Mouse (Mus musculus): ENCODE results near the gene Ybx3. TPM values are rescaled to one million over a fixed set of nuclear protein-coding genes. Genes with fewer than 3 reads are reported as not detected.

Gene Ybx3
- polyA plus RNA-seq, 1 experiment from 2014 or later: 33.9 TPM

DNA sequence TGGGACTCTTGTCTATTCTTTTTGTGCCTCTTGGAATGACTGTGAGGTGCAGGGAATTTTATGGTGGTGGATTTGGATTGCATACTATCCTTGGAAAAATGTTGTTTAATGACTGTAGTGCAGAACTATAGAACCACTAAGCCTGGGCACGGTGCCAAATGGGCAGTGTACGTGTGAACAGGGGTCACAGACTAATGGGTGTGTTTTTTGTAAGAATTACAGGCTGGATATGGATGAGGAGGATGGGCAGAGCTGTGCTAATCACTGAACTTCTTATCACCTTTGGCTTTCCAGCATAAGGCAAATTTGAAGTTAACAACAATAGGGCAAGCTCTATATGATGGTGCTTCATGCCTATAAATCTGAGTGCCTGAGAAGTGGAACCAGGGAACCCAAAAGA, 14.8 kb upstream of the Ybx3 start:
- 80% methylated on average over 2 of the region's 2 CpGs for WGBS
- Histone ChIP-seq H3K9me3 (replicated peaks) (no peaks in the 10 kb centered on the region), H3K4me3 (no peak overlapping the region), H3K36me3 (no peaks in the 10 kb centered on the region), H3K4me1 (no peaks in the 10 kb centered on the region), H3K27me3 (ENCODE audit: low read depth, poor library complexity, severe bottlenecking) (no peaks in the 10 kb centered on the region), H3K27ac (no peak overlapping the region)
- DNase-seq (ENCODE audit: low spot score): no peak

DNA sequence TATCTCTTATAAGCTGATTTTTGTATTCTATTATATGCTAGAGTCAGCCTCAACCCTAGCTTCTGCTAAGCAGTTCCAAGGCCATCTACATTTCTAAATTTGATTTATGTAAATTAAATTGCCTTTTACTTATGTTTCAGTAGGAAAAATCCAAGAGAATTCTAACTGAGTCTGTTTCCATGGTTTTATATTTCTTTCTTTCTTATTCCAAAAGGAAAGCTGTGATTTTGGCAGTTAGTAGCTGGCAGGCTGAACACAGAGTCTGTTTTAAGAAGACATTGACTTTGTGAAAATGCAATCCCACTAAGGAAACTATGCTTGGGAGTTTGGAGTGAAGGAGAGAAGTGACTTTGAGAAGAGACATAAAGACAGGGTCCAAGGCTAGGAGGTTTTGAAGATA, 14.3 kb upstream of the Ybx3 start:
- DNase-seq (ENCODE audit: low spot score): no peak
- Histone ChIP-seq H3K9me3 (replicated peaks) (no peaks in the 10 kb centered on the region), H3K4me1 (no peaks in the 10 kb centered on the region), H3K27ac (no peak overlapping the region), H3K36me3 (no peaks in the 10 kb centered on the region), H3K4me3 (no peak overlapping the region), H3K27me3 (ENCODE audit: low read depth, poor library complexity, severe bottlenecking) (no peaks in the 10 kb centered on the region)

DNA sequence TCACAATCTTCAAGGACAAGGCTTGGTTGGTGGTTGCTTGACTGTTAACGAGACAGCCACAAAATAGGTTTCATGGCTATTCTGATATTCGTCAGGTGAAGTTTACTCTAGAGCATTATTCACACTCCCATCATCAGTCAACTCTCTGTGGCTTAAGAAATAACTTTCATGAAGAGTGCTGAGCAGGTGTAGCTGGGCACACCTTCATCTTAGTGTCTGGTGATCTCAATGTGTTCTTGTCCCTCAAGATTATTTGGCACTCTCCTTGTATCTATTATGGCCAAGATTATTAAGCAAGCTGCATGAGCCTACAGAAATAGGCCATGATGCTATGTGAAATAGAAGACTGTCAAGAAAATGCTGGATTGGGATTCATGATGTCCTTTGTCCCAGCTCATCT, 13.0 kb upstream of the Ybx3 start:
- H3K27ac ChIP-seq: no peak overlapping the region
- no peaks in the 10 kb centered on the region for H3K36me3 ChIP-seq
- no peak for DNase-seq (ENCODE audit: low spot score)
- no peaks in the 10 kb centered on the region for H3K4me1 ChIP-seq
- H3K9me3 ChIP-seq (replicated peaks): no peaks in the 10 kb centered on the region
- 87% methylated on average over 2 of the region's 2 CpGs for WGBS
- H3K4me3 ChIP-seq: no peak overlapping the region
- no peaks in the 10 kb centered on the region for H3K27me3 ChIP-seq (ENCODE audit: low read depth, poor library complexity, severe bottlenecking)

DNA sequence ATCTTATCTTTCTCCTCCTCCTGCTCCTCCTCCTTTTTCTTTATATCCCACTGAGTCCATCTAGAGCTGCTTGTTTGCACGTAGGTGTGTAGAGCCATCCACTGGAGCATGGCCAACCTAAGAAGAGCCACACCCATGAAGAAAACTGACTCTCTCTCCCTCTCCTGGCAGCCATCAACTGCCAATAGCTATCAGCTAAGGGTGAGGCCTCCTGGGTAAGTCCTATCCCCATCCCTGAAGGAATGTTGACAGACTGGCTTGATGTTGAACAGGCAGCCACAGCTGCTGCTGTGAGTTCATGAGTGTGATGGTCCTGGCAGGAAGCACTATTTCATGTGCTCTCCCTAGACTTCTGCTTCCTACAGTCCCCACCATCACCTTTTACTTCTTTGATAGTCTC, 8.4 kb upstream of the Ybx3 start:
- no peaks in the 10 kb centered on the region for H3K27me3 ChIP-seq (ENCODE audit: low read depth, poor library complexity, severe bottlenecking)
- DNase-seq (ENCODE audit: low spot score): no peak
- no peaks in the 10 kb centered on the region for H3K36me3 ChIP-seq
- H3K9me3 ChIP-seq (replicated peaks): no peaks in the 10 kb centered on the region
- no peak overlapping the region for H3K4me3 ChIP-seq
- H3K4me1 ChIP-seq: no peaks in the 10 kb centered on the region
- H3K27ac ChIP-seq: no peak overlapping the region
- 64% methylated on average over 1 of the region's 1 CpGs for WGBS

DNA sequence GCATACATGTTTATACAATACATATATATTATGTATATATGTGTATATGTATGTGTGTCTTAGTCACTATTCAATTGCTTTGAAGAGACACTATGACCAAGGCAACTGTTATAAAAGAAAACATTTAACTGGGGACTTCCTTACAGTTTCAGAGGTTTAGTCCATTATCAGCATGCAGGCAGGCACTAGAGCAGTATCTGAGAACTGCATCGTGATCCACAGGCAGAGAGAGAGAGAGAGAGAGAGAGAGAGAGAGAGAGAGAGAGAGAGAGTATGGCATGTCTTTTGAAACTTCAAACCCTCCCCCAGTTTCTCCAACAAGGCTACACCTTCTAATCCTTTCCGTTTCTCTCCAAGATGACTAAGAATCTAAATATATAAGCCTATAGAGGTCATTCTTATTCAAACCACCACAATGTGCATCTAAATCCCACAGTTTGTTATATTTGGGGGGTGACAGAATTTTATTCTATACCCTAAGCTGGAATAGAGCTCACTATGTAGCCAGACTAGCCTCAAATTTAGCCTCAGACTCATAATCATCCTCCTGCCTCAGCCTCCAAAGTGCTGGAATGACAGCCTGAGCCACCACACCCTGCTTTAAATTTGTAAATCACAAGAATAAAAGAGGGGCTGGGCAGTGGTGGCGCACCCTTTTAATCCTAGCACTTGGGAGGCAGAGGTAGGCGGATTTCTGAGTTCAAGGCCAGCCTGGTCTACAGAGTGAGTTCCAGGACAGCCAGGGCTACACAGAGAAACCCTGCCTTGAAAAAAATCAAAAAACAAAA, 5.8 kb upstream of the Ybx3 start:
- no peak overlapping the region for H3K27ac ChIP-seq
- 84% methylated on average over 4 of the region's 4 CpGs for WGBS
- H3K9me3 ChIP-seq (replicated peaks): no peaks in the 10 kb centered on the region
- H3K27me3 ChIP-seq (ENCODE audit: low read depth, poor library complexity, severe bottlenecking): peaks cover 7% of the 10 kb centered on the region; the same call in 1 of the 2 replicates
- no peaks in the 10 kb centered on the region for H3K36me3 ChIP-seq
- no peak for DNase-seq (ENCODE audit: low spot score)
- no peaks in the 10 kb centered on the region for H3K4me1 ChIP-seq
- no peak overlapping the region for H3K4me3 ChIP-seq

DNA sequence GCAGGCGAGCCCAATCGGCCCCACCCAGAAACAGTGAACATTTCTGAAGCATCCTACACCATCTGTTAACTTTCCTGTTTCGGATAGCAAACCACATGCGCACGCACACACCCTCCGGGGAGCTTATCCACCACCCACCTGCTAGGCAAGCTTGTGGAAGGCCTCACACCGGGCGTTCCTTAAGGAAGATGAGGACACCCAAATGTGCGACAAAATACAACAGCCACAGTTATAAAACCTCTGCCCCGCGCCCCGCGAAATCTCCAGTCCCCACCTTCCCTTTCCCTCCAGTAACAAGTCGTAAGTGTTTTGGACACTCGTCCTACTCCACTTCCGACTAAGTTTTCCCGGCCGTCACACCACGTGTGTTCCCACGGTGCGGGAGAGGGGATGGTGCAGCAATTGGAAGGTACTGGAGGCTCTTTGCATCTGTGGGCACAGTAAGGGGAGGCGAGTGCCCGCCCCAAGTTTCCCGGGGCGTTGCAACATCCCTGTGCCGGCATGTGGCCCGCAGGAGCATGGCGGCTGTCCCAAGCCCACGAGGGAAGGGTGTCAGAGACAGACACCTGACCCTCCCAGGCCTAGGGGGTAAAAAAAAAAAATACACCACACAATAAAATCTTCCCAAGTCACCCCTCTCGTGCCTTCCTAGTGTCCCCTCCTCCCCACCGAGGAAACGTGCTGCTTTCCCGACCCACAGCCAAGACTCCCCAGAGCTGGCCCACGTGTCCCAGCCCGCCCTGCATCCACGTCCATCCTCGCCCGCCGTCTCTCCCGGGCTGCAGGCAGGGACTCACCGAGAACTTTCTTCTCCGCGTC, 846 bp downstream of the Ybx3 start:
- peak; percentile 61 for DNase-seq (ENCODE audit: low spot score)
- Histone ChIP-seq H3K27ac (peak overlapping the region; percentile 93), H3K4me1 (peaks cover 25% of the 10 kb centered on the region), H3K4me3 (peak overlapping the region; percentile 84), H3K36me3 (no peaks in the 10 kb centered on the region), H3K9me3 (replicated peaks) (no peaks in the 10 kb centered on the region), H3K27me3 (ENCODE audit: low read depth, poor library complexity, severe bottlenecking) (peaks cover 7% of the 10 kb centered on the region; the same call in 1 of the 2 replicates)
- WGBS: under 1% methylated on average over 43 of the region's 43 CpGs

DNA sequence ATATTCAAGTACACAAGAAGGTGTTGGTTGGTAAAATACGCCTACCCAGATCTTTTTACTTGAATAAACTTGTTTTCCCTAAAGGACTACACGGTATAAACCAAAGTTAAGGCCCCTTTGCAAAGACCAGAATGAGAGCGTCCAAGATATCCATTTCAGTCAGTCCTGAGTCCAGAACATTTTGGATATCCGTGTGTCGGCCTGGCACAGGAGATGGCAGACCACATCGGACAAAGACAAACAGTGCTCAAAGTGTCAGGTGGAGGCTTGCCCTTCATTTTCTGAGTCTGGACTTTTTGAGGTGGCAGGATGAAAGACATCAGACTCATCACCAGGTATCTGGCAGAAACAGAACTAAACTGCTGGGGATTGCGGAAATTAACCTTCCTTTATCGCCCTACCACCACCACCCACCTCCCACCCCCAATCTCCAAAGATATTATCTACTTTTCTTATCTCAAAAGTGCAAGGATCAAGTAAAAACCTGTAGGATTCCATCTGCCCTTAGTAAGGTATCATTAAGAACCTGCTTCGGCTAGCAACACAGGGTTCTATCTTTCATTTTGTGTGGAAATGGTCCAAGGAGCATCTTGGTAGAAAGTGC, 1.8 kb downstream of the Ybx3 start:
- Histone ChIP-seq H3K4me3 (peak overlapping the region; percentile 84), H3K27me3 (ENCODE audit: low read depth, poor library complexity, severe bottlenecking) (peaks cover 7% of the 10 kb centered on the region; the same call in 1 of the 2 replicates), H3K27ac (no peak overlapping the region), H3K4me1 (peaks cover 29% of the 10 kb centered on the region), H3K9me3 (replicated peaks) (no peaks in the 10 kb centered on the region), H3K36me3 (peaks cover 6% of the 10 kb centered on the region; the same call in 1 of the 2 replicates)
- DNase-seq (ENCODE audit: low spot score): no peak
- WGBS: 56% methylated on average over 9 of the region's 9 CpGs

DNA sequence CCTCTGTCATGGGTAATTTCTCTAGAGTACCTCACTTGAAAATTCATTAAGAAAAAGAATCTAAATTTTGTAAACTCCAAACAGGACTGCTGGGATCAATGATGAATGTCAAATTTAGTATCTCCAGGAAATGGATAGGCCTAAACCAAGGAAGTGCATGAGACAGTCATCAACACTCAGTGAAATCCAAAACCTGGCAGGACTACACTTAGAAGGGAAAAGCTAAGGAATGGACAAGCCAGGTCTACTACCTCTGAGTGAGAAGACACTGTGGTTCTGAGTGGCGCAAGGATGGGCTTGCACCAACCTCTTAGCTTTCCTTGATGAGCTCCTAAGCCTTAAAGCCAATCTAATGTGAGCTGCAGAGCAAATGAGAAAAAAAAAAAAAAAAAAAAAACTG, 2.8 kb downstream of the Ybx3 start:
- no peak overlapping the region for H3K27ac ChIP-seq
- H3K4me1 ChIP-seq: peaks cover 29% of the 10 kb centered on the region
- H3K27me3 ChIP-seq (ENCODE audit: low read depth, poor library complexity, severe bottlenecking): peaks cover 7% of the 10 kb centered on the region; the same call in 1 of the 2 replicates
- no peak overlapping the region for H3K4me3 ChIP-seq
- peaks cover 16% of the 10 kb centered on the region for H3K36me3 ChIP-seq
- DNase-seq (ENCODE audit: low spot score): no peak
- no peaks in the 10 kb centered on the region for H3K9me3 ChIP-seq (replicated peaks)
- 97% methylated on average over 1 of the region's 1 CpGs for WGBS

DNA sequence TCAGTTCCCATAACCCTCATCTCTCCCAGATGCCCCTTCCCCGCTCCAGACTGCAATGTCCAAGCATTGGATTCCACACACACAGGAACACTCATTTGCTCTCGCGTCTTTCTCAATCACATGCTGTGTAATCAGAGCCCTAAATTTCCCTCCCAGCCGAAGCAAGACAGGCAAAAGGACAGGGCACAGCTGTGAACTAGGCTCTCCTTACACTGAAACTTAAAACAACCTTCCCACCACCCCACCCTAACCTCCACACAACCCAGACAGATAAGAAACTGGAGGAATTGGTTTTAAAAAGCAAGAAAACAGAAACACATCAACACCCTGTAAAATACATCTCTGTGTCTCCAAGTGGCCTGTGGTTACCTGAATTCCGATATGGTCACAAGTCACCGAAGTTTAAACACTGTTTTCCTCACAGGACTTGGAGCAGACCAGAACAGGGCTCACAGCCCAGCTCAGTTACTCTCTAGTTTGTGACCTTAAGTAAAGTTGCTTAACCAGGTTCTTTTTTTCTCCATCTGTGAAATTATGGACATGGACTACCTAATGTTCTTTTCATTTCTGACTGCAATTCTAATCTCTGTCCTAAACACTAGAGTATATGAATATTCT, 4.5 kb downstream of the Ybx3 start:
- no peak for DNase-seq (ENCODE audit: low spot score)
- peaks cover 33% of the 10 kb centered on the region for H3K36me3 ChIP-seq
- H3K4me1 ChIP-seq: peaks cover 29% of the 10 kb centered on the region
- 55% methylated on average over 6 of the region's 6 CpGs for WGBS
- H3K4me3 ChIP-seq: no peak overlapping the region
- no peaks in the 10 kb centered on the region for H3K27me3 ChIP-seq (ENCODE audit: low read depth, poor library complexity, severe bottlenecking)
- no peak overlapping the region for H3K27ac ChIP-seq
- no peaks in the 10 kb centered on the region for H3K9me3 ChIP-seq (replicated peaks)

DNA sequence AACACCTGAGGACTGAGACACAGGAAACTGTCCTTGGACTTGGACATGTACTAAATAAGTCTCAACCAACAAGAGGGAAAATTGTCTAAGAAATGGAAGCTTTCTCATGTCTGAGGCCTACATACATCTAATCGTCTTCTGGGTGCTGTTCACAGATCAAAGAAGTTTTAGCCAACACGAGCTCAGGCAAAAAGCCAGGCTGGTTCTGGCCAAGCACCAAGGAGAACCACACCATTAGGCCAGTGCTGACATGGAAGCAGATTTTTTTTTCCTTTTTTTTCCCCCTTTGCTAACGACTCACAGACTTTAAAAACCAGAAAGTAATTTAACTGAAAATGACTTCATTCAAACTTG, 5.3 kb downstream of the Ybx3 start:
- WGBS: 67% methylated on average over 3 of the region's 3 CpGs
- Histone ChIP-seq H3K9me3 (replicated peaks) (no peaks in the 10 kb centered on the region), H3K27me3 (ENCODE audit: low read depth, poor library complexity, severe bottlenecking) (no peaks in the 10 kb centered on the region), H3K4me1 (peaks cover 29% of the 10 kb centered on the region), H3K36me3 (peaks cover 41% of the 10 kb centered on the region), H3K27ac (no peak overlapping the region), H3K4me3 (no peak overlapping the region)
- no peak for DNase-seq (ENCODE audit: low spot score)

DNA sequence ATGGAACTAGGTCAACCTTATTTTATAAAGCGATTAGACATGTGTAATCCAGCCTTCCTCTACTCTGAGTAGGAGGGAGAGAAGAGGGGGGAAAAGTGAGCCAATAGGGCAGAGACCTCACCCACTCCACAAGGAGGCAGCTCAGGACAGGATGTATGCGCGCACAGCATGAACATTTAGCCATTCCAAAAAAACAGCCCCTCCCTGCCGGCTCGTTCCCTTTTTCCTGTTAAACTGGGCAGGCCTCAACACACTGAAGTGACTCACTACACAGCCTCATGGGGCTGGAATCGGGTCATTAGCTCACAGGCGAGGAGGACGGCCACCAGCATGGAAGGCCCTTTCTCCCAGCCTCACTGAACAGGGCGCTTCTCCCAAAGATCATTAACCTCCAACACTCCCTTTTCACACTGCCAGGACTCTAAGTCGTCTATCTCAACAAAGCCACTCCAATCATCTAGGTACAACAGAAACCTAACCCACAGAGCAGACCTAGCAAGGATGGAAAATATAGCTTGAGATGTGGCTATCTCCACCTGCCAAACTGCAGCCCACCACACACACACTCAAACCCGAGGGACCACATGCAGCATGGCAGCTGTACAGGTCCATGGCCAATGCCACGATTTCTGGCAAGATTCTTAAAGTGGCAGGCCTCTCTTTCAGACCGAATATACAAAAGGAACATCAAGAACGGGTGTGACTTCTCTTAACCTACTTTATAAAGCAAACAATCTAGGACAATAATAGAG, 5.9 kb downstream of the Ybx3 start:
- WGBS: 75% methylated on average over 14 of the region's 14 CpGs
- Histone ChIP-seq H3K27ac (no peak overlapping the region), H3K4me3 (no peak overlapping the region), H3K9me3 (replicated peaks) (no peaks in the 10 kb centered on the region), H3K27me3 (ENCODE audit: low read depth, poor library complexity, severe bottlenecking) (no peaks in the 10 kb centered on the region), H3K36me3 (peaks cover 47% of the 10 kb centered on the region), H3K4me1 (peaks cover 29% of the 10 kb centered on the region)
- no peak for DNase-seq (ENCODE audit: low spot score)

DNA sequence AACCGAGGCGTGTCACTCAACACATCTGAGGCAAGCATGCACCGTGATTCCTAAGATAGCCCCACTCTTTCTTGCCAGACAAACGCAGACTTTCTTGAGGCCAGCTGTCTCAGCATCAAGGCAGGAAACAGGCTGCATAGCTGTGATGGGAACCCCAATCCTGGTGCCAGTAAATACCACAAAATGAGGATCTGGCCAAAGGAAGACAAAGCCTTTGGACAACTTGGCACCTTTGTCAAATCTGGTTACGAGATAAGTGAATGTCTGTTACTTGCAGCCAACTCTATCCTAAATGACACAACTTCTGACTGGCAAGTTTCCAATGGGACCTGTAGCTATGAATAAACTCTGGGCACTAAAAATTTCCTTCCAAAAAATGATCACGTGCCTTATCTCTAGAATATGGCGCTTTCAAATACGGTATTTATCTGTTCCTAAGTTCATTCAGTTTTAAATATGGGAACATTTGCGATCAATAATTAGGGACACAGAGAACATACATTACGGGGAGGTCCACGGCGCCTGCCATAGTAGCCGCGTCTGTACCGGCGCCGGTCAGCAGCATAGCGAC, 9.3 kb downstream of the Ybx3 start:
- Histone ChIP-seq H3K4me1 (peaks cover 17% of the 10 kb centered on the region), H3K9me3 (replicated peaks) (no peaks in the 10 kb centered on the region), H3K27ac (no peak overlapping the region), H3K36me3 (peaks cover 80% of the 10 kb centered on the region), H3K27me3 (ENCODE audit: low read depth, poor library complexity, severe bottlenecking) (no peaks in the 10 kb centered on the region), H3K4me3 (no peak overlapping the region)
- 95% methylated on average over 18 of the region's 18 CpGs for WGBS
- DNase-seq (ENCODE audit: low spot score): no peak

Measured in limb, embryonic 10.5 days (tissue).